Mouse (Mus musculus) lung, embryonic 15.5 days (tissue): Measurements from ENCODE around the gene Acot3. TPM values are rescaled to one million over a fixed set of nuclear protein-coding genes. Genes with fewer than 3 reads are reported as not detected.
"Not testable (repeated sequence)": the region's sequence is repeated elsewhere in the genome, so short reads cannot be mapped to it uniquely, and the experiment has no call there.

Source experiments
- ATAC-seq: fragments of 200-750 bp; cut with Nextera tagmentation; 2 replicates; pipeline ENCODE4 v1.8.0; 2017; ENCODE audit warnings: moderate number of reproducible peaks, borderline replicate concordance; ENCODE audit not compliant: low FRiP score, low TSS enrichment; ENCODE audit errors: extremely low read depth
- H3K27ac ChIP-seq: fragments of 300-500 bp; sonication (generic); 2 replicates; pipeline ENCODE4 v1.5.1; 2015; ENCODE audit warnings: moderate library complexity, mild to moderate bottlenecking, inconsistent platforms
- H3K27me3 ChIP-seq: fragments of 300-500 bp; sonication (generic); 2 replicates; pipeline ENCODE4 v1.6.1; 2015; ENCODE audit warnings: inconsistent platforms
- H3K36me3 ChIP-seq: fragments of 300-500 bp; sonication (generic); 2 replicates; pipeline ENCODE4 v1.6.1; 2015; ENCODE audit warnings: inconsistent platforms
- H3K4me1 ChIP-seq: fragments of 300-500 bp; sonication (generic); 2 replicates; pipeline ENCODE4 v1.6.1; 2015; ENCODE audit warnings: inconsistent platforms
- H3K4me2 ChIP-seq: fragments of 300-500 bp; sonication (generic); 2 replicates; pipeline ENCODE4 v1.6.1; 2015; ENCODE audit warnings: inconsistent platforms, mild to moderate bottlenecking, moderate library complexity
- H3K4me3 ChIP-seq: fragments of 300-500 bp; sonication (generic); 2 replicates; pipeline ENCODE4 v1.5.1; 2015; ENCODE audit warnings: mild to moderate bottlenecking, inconsistent platforms
- H3K9ac ChIP-seq: fragments of 300-500 bp; sonication (generic); 2 replicates; pipeline ENCODE4 v1.6.1; 2015; ENCODE audit warnings: inconsistent platforms
- H3K9me3 ChIP-seq: fragments of 300-500 bp; sonication (generic); 2 replicates; pipeline ENCODE4 v1.6.1; 2016; ENCODE audit warnings: inconsistent platforms
- WGBS: fragments of 180-500 bp; shearing (Covaris S2); methylation state at CpG from one replicate; pipeline ENCODE4 v1.1.7; 2015; 5-methylcytosine and 5-hydroxymethylcytosine counted together
- polyA plus RNA-seq: library from polyadenylated mRNA; unstranded; fragments of >200 nt; fragmentation: Nextera tagmentation; extraction: Ambion mirVana; gene quantifications from 2 replicates; pipeline ENCODE4 v1.2.1, GENCODE M21; 2015

Gene Acot3
- 0.30 and 0.33 TPM in 2 replicates for polyA plus RNA-seq

DNA sequence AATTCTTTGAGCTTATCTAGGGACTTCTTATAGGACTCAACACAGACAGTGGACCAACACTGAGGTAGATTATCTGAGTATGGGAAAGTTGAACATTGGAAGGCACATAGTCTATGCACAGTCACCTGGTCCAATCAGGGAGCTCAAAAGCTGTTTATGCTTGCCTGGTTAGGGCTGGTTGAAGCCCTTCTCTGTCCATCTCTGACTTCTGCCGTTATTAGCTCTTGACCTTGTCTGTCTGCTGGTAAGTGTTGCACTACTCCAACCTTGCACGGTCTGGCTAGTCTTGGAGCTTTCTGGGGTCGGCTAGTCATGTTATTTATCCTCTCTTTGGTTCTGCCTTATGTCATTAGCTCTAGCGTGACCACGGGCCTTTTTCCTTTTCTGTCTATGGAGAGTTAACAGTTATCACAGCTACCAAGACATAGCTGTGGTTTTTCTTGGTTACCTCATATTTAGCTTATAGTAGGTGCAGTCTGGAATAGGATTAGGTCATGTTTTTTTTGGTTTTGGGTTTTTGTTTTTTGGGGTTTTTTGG lies at the start of gene Acot3:
Acot3 (plus strand) TSS at position 208 of the 538 bp plus-strand sequence.
- Histone ChIP-seq H3K27me3 (peaks cover 24% of the 10 kb centered on the region), H3K4me2 (peak within 1 kb of the TSS; percentile 84), H3K4me1 (peaks cover 7% of the 10 kb centered on the region), H3K4me3 (peak within 1 kb of the TSS; percentile 45; the same call in 1 of the 2 replicates), H3K36me3 (no peaks in the 10 kb centered on the region), H3K27ac (no peak within 1 kb of the TSS), H3K9me3 (no peaks in the 10 kb centered on the region; the same call in 1 of the 2 replicates), H3K9ac (no peak within 1 kb of the TSS)
- no peak for ATAC-seq
- WGBS = 77% methylated on average over 5 of the region's 5 CpGs

DNA sequence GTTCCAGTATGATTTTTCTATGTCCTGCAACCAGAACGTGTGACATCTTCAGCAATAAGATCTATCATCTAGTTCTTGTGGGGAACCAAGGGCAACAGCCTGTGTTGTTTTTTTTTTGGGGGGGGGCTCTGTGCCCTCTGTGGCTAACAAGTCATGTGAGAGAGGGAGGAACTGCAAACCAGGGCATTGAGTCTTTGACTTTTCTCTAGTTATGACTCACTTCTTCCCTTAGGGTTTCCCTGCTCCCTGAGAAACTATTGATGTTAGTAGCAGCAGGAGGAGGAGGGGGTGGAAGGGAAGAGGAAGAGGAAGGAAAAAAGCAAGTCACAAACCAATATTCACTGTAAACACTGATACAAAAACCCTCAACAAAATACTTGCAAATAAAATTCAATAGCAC lies 48.1 kb upstream of the Acot3 start:
- 88% methylated on average over 1 of the region's 1 CpGs for WGBS
- no peak for ATAC-seq

DNA sequence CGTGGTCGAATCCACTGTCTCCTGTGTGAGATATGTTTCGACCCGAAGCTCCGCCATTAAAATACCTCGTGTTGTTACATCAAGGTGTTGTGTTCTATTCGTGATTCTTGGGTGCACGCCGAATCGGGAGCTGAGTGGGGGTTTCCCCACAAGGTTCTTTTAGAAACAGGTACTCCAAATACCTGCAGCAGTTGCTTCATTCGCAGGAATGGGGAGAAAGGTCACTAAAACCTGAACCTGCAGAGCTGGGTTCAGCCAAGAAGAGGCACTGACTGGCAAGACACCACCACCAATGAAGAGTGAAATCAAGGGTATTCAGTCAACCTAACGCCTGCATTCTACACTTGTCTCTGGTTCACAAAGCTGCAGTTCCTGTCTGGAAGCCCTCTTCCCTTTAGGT lies 43.7 kb upstream of the Acot3 start:
- Histone ChIP-seq H3K27me3 (no peaks in the 10 kb centered on the region), H3K9ac (no peak overlapping the region), H3K27ac (peak overlapping the region; percentile 88; the same call in 1 of the 2 replicates), H3K36me3 (no peaks in the 10 kb centered on the region), H3K9me3 (no peaks in the 10 kb centered on the region), H3K4me1 (peaks cover 25% of the 10 kb centered on the region), H3K4me2 (peak overlapping the region; percentile 64; the same call in 1 of the 2 replicates), H3K4me3 (no peak overlapping the region)
- no peak for ATAC-seq
- 80% methylated on average over 12 of the region's 12 CpGs for whole genome bisulfite sequencing

More for the DNA sequence above, 48.1 kb upstream of the Acot3 start:
- no peak overlapping the region for H3K4me2 ChIP-seq
- no peak overlapping the region for H3K4me3 ChIP-seq
- H3K27ac ChIP-seq = no peak overlapping the region
- no peaks in the 10 kb centered on the region for H3K36me3 ChIP-seq
- H3K27me3 ChIP-seq = no peaks in the 10 kb centered on the region
- H3K9me3 ChIP-seq = no peaks in the 10 kb centered on the region
- H3K9ac ChIP-seq = no peak overlapping the region
- peaks cover 8% of the 10 kb centered on the region for H3K4me1 ChIP-seq

DNA sequence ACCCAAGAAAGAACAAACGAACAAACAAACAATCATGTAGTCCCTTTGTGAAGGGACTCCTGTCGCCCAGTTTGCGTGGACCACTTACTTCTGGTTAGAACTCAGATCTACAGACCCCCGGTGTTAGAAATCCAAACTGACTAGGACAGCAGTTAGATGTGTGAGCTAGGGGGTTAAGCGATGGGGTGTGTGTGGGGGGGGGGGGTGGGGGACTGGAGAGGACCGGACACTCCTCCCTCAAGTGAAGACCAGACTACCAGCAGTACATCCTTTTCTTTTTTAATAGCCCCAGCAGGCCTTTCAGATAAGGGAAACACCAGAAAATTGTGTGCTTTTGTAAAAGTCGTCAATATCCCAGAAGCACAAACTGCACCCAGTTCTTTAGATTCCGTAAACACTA lies 43.2 kb upstream of the Acot3 start:
- Histone ChIP-seq H3K9ac (0 out of 2 replicates have a peak overlapping the region, but pooled peaks have one; percentile 43), H3K4me2 (peak overlapping the region; percentile 64), H3K4me1 (peaks cover 25% of the 10 kb centered on the region), H3K4me3 (peak overlapping the region; percentile 52), H3K36me3 (no peaks in the 10 kb centered on the region), H3K9me3 (no peaks in the 10 kb centered on the region), H3K27ac (peak overlapping the region; percentile 88), H3K27me3 (no peaks in the 10 kb centered on the region)
- 44% methylated on average over 8 of the region's 8 CpGs for WGBS
- 0 out of 2 replicates have a peak, but pooled peaks have one; percentile 3 for ATAC-seq

DNA sequence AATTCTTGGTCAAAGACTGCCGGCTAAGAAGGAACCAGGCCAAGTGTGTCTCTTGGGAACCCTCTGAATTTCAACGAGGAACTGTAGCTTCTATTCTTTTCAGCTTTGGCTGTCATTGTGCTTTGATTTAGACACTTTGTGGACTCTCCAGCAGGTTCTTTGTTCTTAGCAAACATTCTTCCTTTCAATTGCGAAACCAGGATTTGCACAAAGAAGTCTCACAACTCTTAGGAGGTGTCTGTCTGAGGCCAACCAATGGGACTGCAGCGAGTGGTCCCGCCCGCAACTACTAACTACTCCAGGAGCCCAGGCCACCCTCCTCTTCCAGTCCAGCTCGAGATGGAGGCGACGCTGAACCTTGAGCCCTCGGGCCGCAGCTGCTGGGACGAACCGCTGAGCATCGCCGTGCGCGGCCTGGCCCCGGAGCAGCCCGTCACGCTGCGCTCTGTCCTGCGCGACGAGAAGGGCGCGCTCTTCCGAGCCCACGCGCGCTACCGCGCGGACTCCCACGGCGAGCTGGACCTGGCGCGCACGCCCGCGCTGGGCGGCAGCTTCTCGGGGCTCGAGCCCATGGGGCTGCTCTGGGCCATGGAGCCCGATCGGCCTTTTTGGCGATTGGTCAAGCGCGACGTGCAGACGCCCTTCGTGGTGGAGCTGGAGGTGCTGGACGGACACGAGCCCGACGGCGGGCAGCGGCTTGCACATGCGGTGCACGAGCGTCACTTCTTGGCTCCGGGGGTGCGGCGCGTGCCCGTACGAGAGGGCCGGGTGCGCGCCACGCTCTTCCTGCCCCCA lies 42.6 kb upstream of the Acot3 start, which contains the start of gene Acot1:
Acot1 (plus strand) TSS at position 320 of the 795 bp plus-strand sequence.
- peak within 1 kb of the TSS; percentile 52 for H3K4me3 ChIP-seq
- peak within 1 kb of the TSS; percentile 88 for H3K27ac ChIP-seq
- H3K9ac ChIP-seq = peak within 1 kb of the TSS; percentile 43
- not testable (repeated sequence) for H3K9me3 ChIP-seq, H3K36me3 ChIP-seq, H3K27me3 ChIP-seq
- ATAC-seq = peak; percentile 97
- H3K4me1 ChIP-seq = peaks cover 25% of the 10 kb centered on the region
- WGBS = under 1% methylated on average over 62 of the region's 70 CpGs
- peak within 1 kb of the TSS; percentile 64 for H3K4me2 ChIP-seq

DNA sequence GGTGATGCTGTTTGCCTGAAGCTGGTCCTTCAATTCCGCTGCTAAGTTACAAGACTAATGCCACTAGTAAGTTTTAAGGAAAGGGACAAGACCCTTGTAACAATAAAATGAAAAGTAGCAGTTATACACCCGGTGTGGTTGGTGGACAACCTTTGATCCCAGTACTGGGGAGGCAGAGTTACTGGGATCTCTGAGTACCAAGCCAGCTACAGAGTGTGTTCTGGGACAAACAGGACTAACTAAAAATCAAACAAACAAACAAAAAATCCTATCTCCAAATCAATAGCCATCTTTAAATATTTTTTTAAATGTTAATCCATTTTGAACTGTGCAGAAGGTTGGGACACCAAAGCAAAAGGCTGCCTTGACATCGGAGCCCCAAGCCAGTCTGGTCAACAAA lies 41.7 kb upstream of the Acot3 start:
- Histone ChIP-seq H3K27ac (peak overlapping the region; percentile 7; the same call in 1 of the 2 replicates), H3K4me1 (peaks cover 25% of the 10 kb centered on the region)
- 58% methylated on average over 3 of the region's 3 CpGs for WGBS

DNA sequence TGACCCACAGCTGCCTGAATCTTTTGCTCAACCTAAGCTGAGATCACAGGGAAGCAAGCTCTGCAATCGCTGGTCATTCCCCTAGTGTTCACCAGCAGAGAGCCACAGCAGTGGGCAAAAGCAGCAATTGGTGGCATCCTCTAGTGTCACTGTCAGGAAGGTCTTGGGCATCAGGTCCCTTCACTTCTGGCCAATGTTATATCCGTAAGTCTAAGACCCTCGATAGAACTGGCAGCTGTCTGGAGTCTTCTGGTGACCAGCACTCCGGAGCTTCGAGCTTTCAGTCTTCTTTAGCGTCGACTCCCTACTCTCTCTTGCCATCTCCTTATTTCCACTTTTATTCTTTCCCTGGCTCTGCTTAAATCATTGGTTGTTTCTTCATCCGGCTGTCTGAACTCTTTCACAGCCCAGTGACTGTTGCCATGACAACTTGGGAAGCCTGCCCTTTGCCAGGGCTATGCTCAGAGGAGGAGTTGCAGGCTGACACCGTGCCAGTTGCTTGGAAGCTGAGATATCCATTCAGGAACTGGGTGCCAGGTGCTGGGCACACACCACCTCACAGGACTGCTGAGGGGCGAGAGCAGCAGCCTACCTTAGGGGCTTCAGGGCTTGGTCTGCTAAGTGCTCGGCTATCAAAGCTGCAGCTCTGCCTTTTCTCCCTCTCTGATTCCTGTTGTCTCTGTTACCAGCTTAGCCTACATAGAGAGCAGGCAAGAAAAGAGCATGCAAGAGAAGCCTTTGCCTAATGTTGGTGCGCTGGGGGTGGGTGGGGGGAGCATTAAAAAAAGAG lies 40.5 kb upstream of the Acot3 start:
- Histone ChIP-seq H3K9ac (no peak overlapping the region), H3K4me1 (peaks cover 25% of the 10 kb centered on the region), H3K4me2 (peak overlapping the region; percentile 64), H3K27ac (peak overlapping the region; percentile 63), H3K4me3 (peak overlapping the region; percentile 52), H3K27me3 (no peaks in the 10 kb centered on the region), H3K9me3 (no peaks in the 10 kb centered on the region), H3K36me3 (0 out of 2 replicates have a peak, but pooled peaks cover 5% of the 10 kb centered on the region)
- WGBS = 30% methylated on average over 12 of the region's 12 CpGs
- peak; percentile 57; the same call in 1 of the 2 replicates for ATAC-seq

More for the DNA sequence above, 41.7 kb upstream of the Acot3 start:
- Histone ChIP-seq H3K4me3 (peak overlapping the region; percentile 52), H3K4me2 (peak overlapping the region; percentile 64), H3K9me3 (no peaks in the 10 kb centered on the region), H3K27me3 (no peaks in the 10 kb centered on the region), H3K9ac (0 out of 2 replicates have a peak overlapping the region, but pooled peaks have one; percentile 43), H3K36me3 (0 out of 2 replicates have a peak, but pooled peaks cover 2% of the 10 kb centered on the region)
- ATAC-seq = no peak

DNA sequence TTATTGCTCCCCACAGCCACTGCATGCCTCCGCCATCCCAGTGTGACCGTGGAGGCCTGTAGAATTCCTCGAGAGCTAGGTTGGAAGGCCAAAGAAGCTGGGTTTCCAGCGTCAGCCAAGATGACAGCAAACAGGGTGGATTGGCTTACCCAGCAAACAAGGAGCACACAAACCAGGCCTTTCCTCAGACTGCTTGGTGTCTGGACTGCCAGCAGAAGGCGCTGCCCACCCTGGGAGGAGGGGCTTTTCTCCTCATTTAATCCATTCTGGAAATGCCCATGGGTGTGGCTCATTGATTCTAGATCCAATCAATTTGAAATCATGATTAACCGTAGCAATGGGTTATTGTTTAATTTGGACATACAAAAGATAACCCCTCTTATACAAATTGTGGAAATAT lies 38.8 kb upstream of the Acot3 start:
- WGBS = 67% methylated on average over 6 of the region's 6 CpGs
- no peak for ATAC-seq
- H3K4me2 ChIP-seq = no peak overlapping the region

DNA sequence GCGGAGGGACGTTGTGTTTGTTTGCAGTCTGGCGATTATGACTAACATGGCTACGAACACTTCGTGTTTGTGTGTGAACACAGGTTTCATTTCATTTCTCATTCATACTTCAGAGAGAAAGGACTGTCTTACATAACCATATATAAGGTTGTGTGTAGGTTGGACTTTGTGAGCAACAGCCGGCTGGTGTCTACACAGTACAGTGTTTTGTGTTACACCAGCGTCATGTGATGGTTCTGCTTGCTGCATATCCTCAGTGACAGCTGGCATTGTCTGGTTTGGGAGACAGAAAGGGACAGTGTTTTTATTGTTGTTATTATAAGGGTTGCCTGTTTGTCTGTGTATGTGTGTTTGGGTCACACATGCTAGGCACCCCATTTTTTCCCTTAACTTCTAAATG lies 38.2 kb upstream of the Acot3 start:
- H3K4me1 ChIP-seq = peaks cover 20% of the 10 kb centered on the region
- 90% methylated on average over 7 of the region's 7 CpGs for WGBS
- no peak for ATAC-seq
- no peak overlapping the region for H3K4me2 ChIP-seq
- H3K27ac ChIP-seq = no peak overlapping the region
- H3K36me3 ChIP-seq = peaks cover 8% of the 10 kb centered on the region; the same call in 1 of the 2 replicates
- H3K9ac ChIP-seq = no peak overlapping the region
- H3K27me3 ChIP-seq = no peaks in the 10 kb centered on the region
- H3K4me3 ChIP-seq = no peak overlapping the region
- no peaks in the 10 kb centered on the region for H3K9me3 ChIP-seq

More for the DNA sequence above, 38.8 kb upstream of the Acot3 start:
- no peak overlapping the region for H3K27ac ChIP-seq
- H3K36me3 ChIP-seq = peaks cover 8% of the 10 kb centered on the region; the same call in 1 of the 2 replicates
- H3K27me3 ChIP-seq = no peaks in the 10 kb centered on the region
- H3K9ac ChIP-seq = no peak overlapping the region
- H3K4me3 ChIP-seq = no peak overlapping the region
- no peaks in the 10 kb centered on the region for H3K9me3 ChIP-seq
- H3K4me1 ChIP-seq = peaks cover 25% of the 10 kb centered on the region

DNA sequence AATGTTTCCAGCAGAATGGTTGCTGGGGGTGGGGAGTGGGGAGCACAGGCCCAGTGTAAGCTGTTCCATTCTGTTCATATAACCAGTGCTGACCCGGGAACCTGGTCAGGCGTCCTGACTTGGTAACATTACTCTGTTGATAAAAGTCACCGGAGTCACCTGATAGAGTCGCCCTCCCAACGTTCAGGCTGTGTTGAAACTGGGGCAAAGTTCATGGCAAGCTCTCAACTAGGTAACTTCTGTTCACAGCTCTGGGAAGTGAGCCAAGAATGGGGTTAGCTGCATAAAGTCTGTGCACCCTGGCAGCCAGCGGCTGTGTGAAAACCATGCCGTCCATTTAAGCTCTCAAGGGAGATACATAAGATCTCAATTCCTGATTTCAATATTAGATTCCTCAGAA lies 31.4 kb upstream of the Acot3 start:
- H3K4me3 ChIP-seq, H3K36me3 ChIP-seq, H3K9me3 ChIP-seq, H3K4me1 ChIP-seq, H3K27ac ChIP-seq, H3K27me3 ChIP-seq, H3K9ac ChIP-seq, H3K4me2 ChIP-seq: not testable (repeated sequence)
- ATAC-seq = peak; percentile 69
- WGBS = 21% methylated on average over 7 of the region's 7 CpGs

DNA sequence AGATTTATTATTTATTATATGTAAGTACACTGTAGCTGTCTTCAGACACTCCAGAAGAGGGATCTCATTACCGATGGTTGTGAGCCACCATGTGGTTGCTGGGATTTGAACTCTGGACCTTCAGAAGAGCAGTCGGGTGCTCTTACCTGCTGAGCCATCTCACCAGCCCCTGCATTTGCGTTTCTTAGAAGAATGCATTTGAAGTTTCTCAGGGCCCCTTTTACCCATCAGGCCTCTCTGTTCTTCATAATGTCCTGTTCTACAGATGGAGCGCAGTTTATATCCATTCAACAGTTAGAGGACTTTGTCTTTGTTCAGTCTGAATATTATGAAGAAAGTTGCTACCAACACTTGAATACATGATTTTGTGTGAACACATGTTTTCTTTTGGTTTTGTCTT lies 29.7 kb upstream of the Acot3 start:
- not testable (repeated sequence) for H3K4me2 ChIP-seq, H3K36me3 ChIP-seq, H3K4me1 ChIP-seq, H3K9ac ChIP-seq, H3K27ac ChIP-seq, H3K9me3 ChIP-seq, ATAC-seq, H3K4me3 ChIP-seq, H3K27me3 ChIP-seq
- 90% methylated on average over 4 of the region's 4 CpGs for WGBS
